In genomic region chr8:124862321-124863162, GRCm38 (mm10) we compare ENCODE assay signal across 8 mouse cellular contexts. TPM values are rescaled to one million over a fixed set of nuclear protein-coding genes. Genes with fewer than 3 reads are reported as not detected.
A peak's percentile ranks its signal among the peaks of the same experiment; 100 is the strongest.
DNase-seq lines count a peak whose midpoint lies in the region; ATAC-seq and TF ChIP-seq lines count a peak whose summit lies in the region.

Gene Gnpat (plus strand): TSS chr8:124863033.
Gene 2810004N23Rik (minus strand): TSS chr8:124863120.

- WGBS in hindbrain, embryonic 10.5 days = 2% methylated on average over 55 of the region's 55 CpGs
- 1% methylated on average over 46 of the region's 55 CpGs for WGBS in lung, postnatal 0 days

- H3K4me1 ChIP-seq in hindbrain, embryonic 10.5 days (replicated peaks) = peaks cover 25% of the 10 kb centered on the region
- H3K4me1 ChIP-seq in lung, postnatal 0 days (ENCODE audit: insufficient read depth, low read depth, low read length) = peaks cover 3% of the 10 kb centered on the region; the same call in 1 of the 2 replicates

- peak within 1 kb of the TSS; percentile 96 for H3K9ac ChIP-seq in lung, postnatal 0 days (replicated peaks; ENCODE audit: low read depth)

- peak; percentile 98 for ATAC-seq in frontal cortex, adult (ENCODE audit: low TSS enrichment)
- ATAC-seq in lung, postnatal 0 days = peak; percentile 96

- DNase-seq in MEL-GATA-1-ER (ENCODE audit: extremely low read depth, low read depth) = peak; percentile 62
- peak; percentile 92 for DNase-seq in cerebellum, adult 8-10 months
- peak; percentile 96 for DNase-seq in hindbrain, embryonic 10.5 days (ENCODE audit: low spot score)
- DNase-seq in layer of hippocampus, adult 9-11 months = peak; percentile 88
- DNase-seq in lung, postnatal 0 days (ENCODE audit: low spot score) = peak; percentile 93
- DNase-seq in ovary, postnatal 14 days (ENCODE audit: low spot score) = peak; percentile 95
- DNase-seq in thymus, postnatal 14 days = peak; percentile 95

- TF ChIP-seq CTCF in lung, postnatal 0 days (IDR thresholded peaks at IDR 0.05) = no peak

- TF ChIP-seq EP300 in lung, postnatal 0 days (IDR thresholded peaks at IDR 0.05) = no peak

- H3K27ac ChIP-seq in hindbrain, embryonic 10.5 days = peak within 1 kb of the TSS; percentile 99
- peak within 1 kb of the TSS; percentile 95 for H3K27ac ChIP-seq in lung, postnatal 0 days (ENCODE audit: low read length)

- peak within 1 kb of the TSS; percentile 76 for H3K4me2 ChIP-seq in lung, postnatal 0 days (replicated peaks; ENCODE audit: low read depth, low read length)

- H3K27me3 ChIP-seq in hindbrain, embryonic 10.5 days (ENCODE audit: insufficient read depth, poor library complexity, severe bottlenecking) = no peaks in the 10 kb centered on the region
- H3K27me3 ChIP-seq in lung, postnatal 0 days (replicated peaks; ENCODE audit: insufficient read depth, low read length) = no peaks in the 10 kb centered on the region

- H3K9me3 ChIP-seq in hindbrain, embryonic 10.5 days = no peaks in the 10 kb centered on the region
- H3K9me3 ChIP-seq in lung, postnatal 0 days (ENCODE audit: low read length) = no peaks in the 10 kb centered on the region

- H3K36me3 ChIP-seq in hindbrain, embryonic 10.5 days = peaks cover 60% of the 10 kb centered on the region
- peaks cover 5% of the 10 kb centered on the region; the same call in 1 of the 2 replicates for H3K36me3 ChIP-seq in lung, postnatal 0 days (ENCODE audit: insufficient read depth, low read length)

- H3K4me3 ChIP-seq in hindbrain, embryonic 10.5 days = peak within 1 kb of the TSS; percentile 87
- peak within 1 kb of the TSS; percentile 93 for H3K4me3 ChIP-seq in lung, postnatal 0 days (ENCODE audit: low read depth, low read length)

RNA-seq across cellular contexts. Expression of gene Gnpat, which starts in this region (rescaled TPM):
- polyA plus RNA-seq in hindbrain, embryonic 10.5 days (2016; fragmentation: Nextera tagmentation; extraction: Ambion mirVana) = 143 and 147 TPM in 2 replicates
- 67.8 and 71.5 TPM in 2 replicates for polyA plus RNA-seq in lung, postnatal 0 days (2015; fragmentation: Nextera tagmentation; extraction: Ambion mirVana)

RNA-seq across cellular contexts. Expression of gene 2810004N23Rik, which starts in this region (rescaled TPM):
- 51.4 and 71.3 TPM in 2 replicates for polyA plus RNA-seq in hindbrain, embryonic 10.5 days (2016; fragmentation: Nextera tagmentation; extraction: Ambion mirVana)
- polyA plus RNA-seq in lung, postnatal 0 days (2015; fragmentation: Nextera tagmentation; extraction: Ambion mirVana) = 18.0 and 18.2 TPM in 2 replicates

Comparison
In these comparisons a context has a peak if more than half of its experiments do, and no peak if none do; other contexts are left out.
1. Peak in every context shown above with its lines: DNase-seq, ATAC-seq, H3K4me3 ChIP-seq and H3K27ac ChIP-seq.